Mouse (Mus musculus) MEL (cell line): ENCODE results near the gene Ndufaf3. TPM values are rescaled to one million over a fixed set of nuclear protein-coding genes. Genes with fewer than 3 reads are reported as not detected.

Experiments
- DNase-seq: peaks from one replicate; pipeline ENCODE4 v3.0.0; 2011; ENCODE audit warnings: low read depth, low spot score
- H3K27ac ChIP-seq: 2 replicates; pipeline ENCODE4 v1.5.1; 2012; ENCODE audit warnings: low read depth, mild to moderate bottlenecking, control low read depth, low read length, moderate library complexity; ENCODE audit not compliant: control insufficient read depth
- H3K27me3 ChIP-seq, 2 experiments: fragments of 150-350 bp in 1 of 2; sonication (generic) in 1 of 2; 2 replicates each; pipeline ENCODE4 v1.6.1; 2012; ENCODE audit warnings: low read length in 2 of 2, mild to moderate bottlenecking in 2 of 2, improper control_type of control experiment in 1 of 2, moderate library complexity in 1 of 2; ENCODE audit not compliant: insufficient read depth in 2 of 2, control insufficient read depth in 1 of 2
- H3K36me3 ChIP-seq, 2 experiments: 2 replicates each; pipeline ENCODE4 v1.6.1; 2012 to 2014; ENCODE audit warnings: low read length in 2 of 2, improper control_type of control experiment in 1 of 2, inconsistent platforms in 1 of 2, mild to moderate bottlenecking in 1 of 2; ENCODE audit not compliant: insufficient read depth in 2 of 2, control insufficient read depth in 1 of 2
- H3K4me1 ChIP-seq, 2 experiments: fragments of 150-350 bp in 1 of 2; sonication (generic) in 1 of 2; 2 replicates each; pipeline ENCODE4 v1.6.1; 2012; ENCODE audit warnings: low read length in 2 of 2, improper control_type of control experiment in 1 of 2, mild to moderate bottlenecking in 1 of 2; ENCODE audit not compliant: insufficient read depth in 2 of 2, control insufficient read depth in 1 of 2
- H3K4me3 ChIP-seq, 2 experiments: fragments of 150-350 bp in 1 of 2; sonication (generic) in 1 of 2; 2 replicates each; pipeline ENCODE4 v1.5.1; 2012; ENCODE audit warnings: low read depth in 2 of 2, low read length in 2 of 2, mild to moderate bottlenecking in 2 of 2, moderate library complexity in 2 of 2, control low read depth in 1 of 2, improper control_type of control experiment in 1 of 2; ENCODE audit not compliant: control insufficient read depth in 1 of 2, insufficient read depth in 1 of 2
- H3K79me2 ChIP-seq: 2 replicates; pipeline ENCODE4 v1.6.1; 2012; ENCODE audit warnings: mild to moderate bottlenecking, low read length, moderate library complexity; ENCODE audit not compliant: control insufficient read depth, poor library complexity, insufficient read depth
- H3K9ac ChIP-seq: 2 replicates; pipeline ENCODE4 v1.6.1; 2012; ENCODE audit warnings: low read depth, mild to moderate bottlenecking, control low read depth, low read length, moderate library complexity; ENCODE audit not compliant: control insufficient read depth, poor library complexity, severe bottlenecking
- H3K9me3 ChIP-seq: fragments of 150-350 bp; sonication (generic); replicated peaks from 2 replicates; pipeline ENCODE4 v1.6.1; 2012; ENCODE audit warnings: mild to moderate bottlenecking, low read length, improper control_type of control experiment, moderate library complexity; ENCODE audit not compliant: insufficient read depth
- BHLHE40 ChIP-seq: IDR thresholded peaks from 2 replicates; pipeline ENCODE4 v1.6.1; 2012; ENCODE audit warnings: low read depth, mild to moderate bottlenecking, inconsistent platforms, low read length, improper control_type of control experiment, borderline replicate concordance
- CHD2 ChIP-seq: IDR thresholded peaks from 2 replicates; pipeline ENCODE4 v1.6.1; 2011; ENCODE audit warnings: low read length, improper control_type of control experiment
- CTCF ChIP-seq, 3 experiments: IDR thresholded peaks in 2 of 3; conservative IDR thresholded peaks in 1 of 3; 2 replicates each; pipeline ENCODE4 v1.5.1; 2011 to 2012; ENCODE audit warnings: low read length in 3 of 3, low read depth in 2 of 3, mild to moderate bottlenecking in 2 of 3, improper control_type of control experiment in 1 of 3, inconsistent platforms in 1 of 3, mixed read lengths in 1 of 3, moderate library complexity in 1 of 3; ENCODE audit not compliant: control insufficient read depth in 1 of 3, insufficient read depth in 1 of 3, poor library complexity in 1 of 3, severe bottlenecking in 1 of 3
- E2F4 ChIP-seq: IDR thresholded peaks from 2 replicates; pipeline ENCODE4 v1.6.1; 2011; ENCODE audit warnings: low read depth, low read length, improper control_type of control experiment, borderline replicate concordance
- ELF1 ChIP-seq: IDR thresholded peaks from 2 replicates; pipeline ENCODE4 v1.6.1; 2014; ENCODE audit warnings: low read depth, mild to moderate bottlenecking, inconsistent platforms, low read length, improper control_type of control experiment, moderate library complexity
- EP300 ChIP-seq, 2 experiments: IDR thresholded peaks; 2 replicates each; pipeline ENCODE4 v1.6.1; 2011; ENCODE audit warnings: improper control_type of control experiment in 2 of 2, low read length in 2 of 2, low read depth in 1 of 2, mild to moderate bottlenecking in 1 of 2
- ETS1 ChIP-seq: IDR thresholded peaks from 2 replicates; pipeline ENCODE4 v1.6.1; 2012; ENCODE audit warnings: low read depth, mild to moderate bottlenecking, inconsistent platforms, low read length, improper control_type of control experiment, moderate library complexity
- GABPA ChIP-seq: IDR thresholded peaks from 2 replicates; pipeline ENCODE4 v1.6.1; 2012; ENCODE audit warnings: low read depth, mild to moderate bottlenecking, inconsistent platforms, low read length, improper control_type of control experiment, moderate library complexity
- GATA1 ChIP-seq: IDR thresholded peaks from 2 replicates; pipeline ENCODE4 v1.6.1; 2011; ENCODE audit warnings: low read depth, low read length, improper control_type of control experiment
- HCFC1 ChIP-seq: IDR thresholded peaks from 2 replicates; pipeline ENCODE4 v1.6.1; 2012; ENCODE audit warnings: low read depth, mild to moderate bottlenecking, inconsistent platforms, low read length, improper control_type of control experiment, moderate library complexity
- KAT2A ChIP-seq: conservative IDR thresholded peaks from 2 replicates; pipeline ENCODE4 v1.6.1; 2012; ENCODE audit warnings: low read depth, low read length, improper control_type of control experiment, inconsistent platforms
- MAFK ChIP-seq: IDR thresholded peaks from 2 replicates; pipeline ENCODE4 v1.6.1; 2011; ENCODE audit warnings: low read depth, mild to moderate bottlenecking, low read length, improper control_type of control experiment, borderline replicate concordance
- MAX ChIP-seq: IDR thresholded peaks from 2 replicates; pipeline ENCODE4 v1.6.1; 2011; ENCODE audit warnings: low read length, improper control_type of control experiment
- MAZ ChIP-seq: IDR thresholded peaks from 2 replicates; pipeline ENCODE4 v1.6.1; 2012; ENCODE audit warnings: low read depth, mild to moderate bottlenecking, inconsistent platforms, low read length, improper control_type of control experiment
- MEF2A ChIP-seq: IDR thresholded peaks from 2 replicates; pipeline ENCODE4 v1.6.1; 2014; ENCODE audit warnings: low read depth, mild to moderate bottlenecking, inconsistent platforms, low read length, improper control_type of control experiment; ENCODE audit not compliant: poor library complexity, insufficient replicate concordance, severe bottlenecking; ENCODE audit errors: extremely low read depth
- MXI1 ChIP-seq: IDR thresholded peaks from 2 replicates; pipeline ENCODE4 v1.6.1; 2011; ENCODE audit warnings: mild to moderate bottlenecking, low read depth, low read length, improper control_type of control experiment
- MYB ChIP-seq: IDR thresholded peaks from 2 replicates; pipeline ENCODE4 v1.6.1; 2011; ENCODE audit warnings: mild to moderate bottlenecking, low read depth, low read length, improper control_type of control experiment
- MYC ChIP-seq: IDR thresholded peaks from 2 replicates; pipeline ENCODE4 v1.6.1; 2011; ENCODE audit warnings: low read depth, mild to moderate bottlenecking, low read length, improper control_type of control experiment, moderate library complexity
- NELFE ChIP-seq: IDR thresholded peaks from 2 replicates; pipeline ENCODE4 v1.6.1; 2011; ENCODE audit warnings: low read depth, low read length, improper control_type of control experiment
- NRF1 ChIP-seq: IDR thresholded peaks from 2 replicates; pipeline ENCODE4 v1.6.1; 2014; ENCODE audit warnings: low read depth, mild to moderate bottlenecking, inconsistent platforms, low read length, improper control_type of control experiment, moderate library complexity; ENCODE audit not compliant: poor library complexity, insufficient read depth, severe bottlenecking
- POLR2A ChIP-seq, 2 experiments: IDR thresholded peaks; 2 replicates each; pipeline ENCODE4 v1.6.1; 2011 to 2012; ENCODE audit warnings: low read length in 2 of 2, mild to moderate bottlenecking in 2 of 2, control low read depth in 1 of 2, improper control_type of control experiment in 1 of 2, low read depth in 1 of 2, moderate library complexity in 1 of 2; ENCODE audit not compliant: control insufficient read depth in 1 of 2, insufficient read depth in 1 of 2, poor library complexity in 1 of 2
- POLR2AphosphoS2 ChIP-seq: IDR thresholded peaks from 2 replicates; pipeline ENCODE4 v1.6.1; 2011; ENCODE audit warnings: low read length, improper control_type of control experiment
- POLR2AphosphoS5 ChIP-seq: IDR thresholded peaks from 2 replicates; pipeline ENCODE4 v1.6.1; 2012; ENCODE audit warnings: low read depth, borderline replicate concordance, mild to moderate bottlenecking, inconsistent platforms, low read length, moderate library complexity, mixed read lengths
- RAD21 ChIP-seq: IDR thresholded peaks from 2 replicates; pipeline ENCODE4 v1.6.1; 2011; ENCODE audit warnings: mild to moderate bottlenecking, low read depth, low read length, improper control_type of control experiment
- RCOR1 ChIP-seq: IDR thresholded peaks from 2 replicates; pipeline ENCODE4 v1.6.1; 2012; ENCODE audit warnings: low read depth, mild to moderate bottlenecking, inconsistent platforms, low read length, improper control_type of control experiment
- SIN3A ChIP-seq: IDR thresholded peaks from 2 replicates; pipeline ENCODE4 v1.6.1; 2012; ENCODE audit warnings: low read length, improper control_type of control experiment, inconsistent platforms
- SMC3 ChIP-seq: IDR thresholded peaks from 2 replicates; pipeline ENCODE4 v1.6.1; 2011; ENCODE audit warnings: low read depth, low read length, improper control_type of control experiment
- TAL1 ChIP-seq: IDR thresholded peaks from 2 replicates; pipeline ENCODE4 v1.6.1; 2012; ENCODE audit warnings: mild to moderate bottlenecking, inconsistent platforms, low read length, moderate library complexity, mixed read lengths
- TBP ChIP-seq: IDR thresholded peaks from 2 replicates; pipeline ENCODE4 v1.8.0; 2011; ENCODE audit warnings: low read depth, low read length, improper control_type of control experiment
- TCF12 ChIP-seq: IDR thresholded peaks from 2 replicates; pipeline ENCODE4 v1.6.1; 2014; ENCODE audit warnings: low read depth, mild to moderate bottlenecking, inconsistent platforms, low read length, improper control_type of control experiment, moderate library complexity
- USF1 ChIP-seq: IDR thresholded peaks from 2 replicates; pipeline ENCODE4 v1.6.1; 2014; ENCODE audit warnings: low read depth, mild to moderate bottlenecking, inconsistent platforms, low read length, improper control_type of control experiment, moderate library complexity
- USF2 ChIP-seq, 2 experiments: IDR thresholded peaks; 2 replicates each; pipeline ENCODE4 v1.6.1; 2011 to 2012; ENCODE audit warnings: improper control_type of control experiment in 2 of 2, low read length in 2 of 2, borderline replicate concordance in 1 of 2, inconsistent platforms in 1 of 2, low read depth in 1 of 2, mild to moderate bottlenecking in 1 of 2; ENCODE audit not compliant: insufficient read depth in 1 of 2
- ZKSCAN1 ChIP-seq: IDR thresholded peaks from 2 replicates; pipeline ENCODE4 v1.6.1; 2012; ENCODE audit warnings: low read depth, mild to moderate bottlenecking, inconsistent platforms, low read length, improper control_type of control experiment, moderate library complexity
- ZMIZ1 ChIP-seq: IDR thresholded peaks from 2 replicates; pipeline ENCODE4 v1.6.1; 2012; ENCODE audit warnings: low read depth, mild to moderate bottlenecking, inconsistent platforms, low read length, improper control_type of control experiment, moderate library complexity
- ZNF384 ChIP-seq: IDR thresholded peaks from 2 replicates; pipeline ENCODE4 v1.6.1; 2012; ENCODE audit warnings: low read depth, mild to moderate bottlenecking, inconsistent platforms, low read length, improper control_type of control experiment
- polyA plus RNA-seq, 2 experiments: library from polyadenylated mRNA; stranded (reverse) in 1 of 2; unstranded in 1 of 2; fragments of >175 nt in 1 of 2; fragments of >200 nt in 1 of 2; gene quantifications; 2 replicates each; pipeline versions ENCODE4 v1.2.1 to v1.2.4; 2012; ENCODE audit warnings: low replicate concordance in 2 of 2, low read depth in 1 of 2; ENCODE audit not compliant: insufficient read length in 2 of 2, insufficient read depth in 1 of 2, missing spikeins in 1 of 2
- total RNA-seq: library from RNA; depleted of rRNA; stranded (reverse); fragments of 300-350 nt; gene quantifications from 2 replicates; pipeline ENCODE4 v1.2.3, GENCODE M21; 2012

Gene Ndufaf3
- total and polyA plus RNA-seq, 3 experiments: 38.0 to 66.8 TPM; not detected in 1

- DNase-seq: peak; percentile 98
- no peaks in the 10 kb centered on the region for H3K9me3 ChIP-seq
- H3K27ac ChIP-seq: peak within 1 kb of the TSS; percentile 81
- peaks cover 6% of the 10 kb centered on the region for H3K79me2 ChIP-seq
- H3K9ac ChIP-seq: peak within 1 kb of the TSS; percentile 98
- no peaks in the 10 kb centered on the region for H3K36me3 ChIP-seq
- H3K4me3 ChIP-seq: peak within 1 kb of the TSS; percentile 77 to 98
- no peaks in the 10 kb centered on the region for H3K27me3 ChIP-seq
- peaks cover 0 to 9% of the 10 kb centered on the region in 2 experiments; a peak in 2 of 4 replicates for H3K4me1 ChIP-seq
- TF ChIP-seq EP300 (IDR thresholded peaks at IDR 0.05; ENCODE audit: low read depth in 1 of 2, low read length in 2 of 2): peak in 1 of 2 experiments; percentile 36; a peak in 1 of 4 replicates
- peak; percentile 79 for TF ChIP-seq NELFE
- no peak for TF ChIP-seq MYB
- no peak for TF ChIP-seq ELF1
- no peak for TF ChIP-seq SMC3
- TF ChIP-seq POLR2AphosphoS2: peak; percentile 88; the same call in 1 of the 2 replicates
- no peak for TF ChIP-seq GATA1
- peak; percentile 79 for TF ChIP-seq HCFC1
- peak; percentile 72 for TF ChIP-seq TBP
- no peak for TF ChIP-seq TAL1
- peak; percentile 74 for TF ChIP-seq MAX
- no peak for TF ChIP-seq GABPA
- peak; percentile 63 for TF ChIP-seq USF1
- TF ChIP-seq SIN3A: peak; percentile 90
- TF ChIP-seq MXI1: peak; percentile 75
- TF ChIP-seq ZMIZ1: peak; percentile 76
- no peak for TF ChIP-seq USF2 (IDR thresholded peaks at IDR 0.05; ENCODE audit: borderline replicate concordance in 1 of 2, insufficient read depth in 1 of 2, low read depth in 1 of 2, low read length in 2 of 2)
- TF ChIP-seq E2F4: no peak
- peak; percentile 55; the same call in 1 of the 2 replicates for TF ChIP-seq MYC
- TF ChIP-seq ZKSCAN1: no peak
- peak; percentile 99 for TF ChIP-seq CHD2
- TF ChIP-seq TCF12: peak; percentile 77; the same call in 1 of the 2 replicates
- TF ChIP-seq ZNF384: 0 out of 2 replicates have a peak, but pooled peaks have one; percentile 44
- TF ChIP-seq POLR2AphosphoS5: no peak
- TF ChIP-seq MEF2A: no peak; the same call in 1 of the 2 replicates
- no peak for TF ChIP-seq RCOR1
- TF ChIP-seq ETS1: peak; percentile 58; the same call in 1 of the 2 replicates
- TF ChIP-seq MAFK: no peak
- peak; percentile 71 to 88; a peak in 3 of 4 replicates for TF ChIP-seq POLR2A (IDR thresholded peaks at IDR 0.05; ENCODE audit: control insufficient read depth in 1 of 2, insufficient read depth in 1 of 2, low read depth in 1 of 2, low read length in 2 of 2, poor library complexity in 1 of 2)
- no peak for TF ChIP-seq RAD21
- no peak for TF ChIP-seq NRF1
- TF ChIP-seq MAZ: peak; percentile 98
- TF ChIP-seq CTCF (IDR thresholded peaks at IDR 0.05 in 2 of 3, conservative IDR thresholded peaks at IDR 0.05 in 1 of 3; ENCODE audit: control insufficient read depth in 1 of 3, insufficient read depth in 1 of 3, low read depth in 2 of 3, low read length in 3 of 3, poor library complexity in 1 of 3, severe bottlenecking in 1 of 3): no peak
- TF ChIP-seq KAT2A: no peak; the same call in 1 of the 2 replicates
- TF ChIP-seq BHLHE40: no peak; the same call in 1 of the 2 replicates
Measured at GRCm38 (mm10) chr9:108578545-108579343, 11.5 kb upstream of the Ndufaf3 start, which contains the start of gene Wdr6. TSS of gene Wdr6 (minus strand) at chr9:108578739.
